Mouse (Mus musculus) right cerebral cortex, postnatal 10 days (tissue): ENCODE results near the gene Akap10.
"Not testable (repeated sequence)": the region's sequence is repeated elsewhere in the genome, so short reads cannot be mapped to it uniquely, and the experiment has no call there.

Experiments
- DNase-seq, 2 experiments: peaks; one replicate each; pipeline ENCODE4 v3.0.0; 2021; ENCODE audit warnings: low spot score in 2 of 2

The Akap10 gene

DNA sequence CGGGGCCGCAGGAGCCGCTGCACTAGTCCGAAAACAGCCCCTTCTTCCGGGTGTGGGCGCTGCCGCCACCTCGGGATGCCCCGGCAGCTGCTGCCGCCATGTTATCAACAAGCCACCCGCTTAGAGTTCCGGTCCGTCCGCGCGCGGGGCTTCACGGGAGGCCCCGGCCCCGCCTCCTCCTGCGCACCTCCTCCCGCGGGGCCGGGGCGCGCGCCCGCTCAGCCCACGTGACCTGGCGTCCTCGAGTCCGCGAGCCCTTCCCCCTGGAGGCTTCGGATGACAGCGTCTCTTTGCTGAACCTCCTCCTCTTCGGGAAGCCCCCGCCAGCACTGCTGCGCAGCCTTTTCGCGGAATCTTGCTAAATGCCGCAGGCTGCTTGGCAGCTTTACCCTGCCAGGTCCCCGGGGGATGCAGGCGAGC, at the start of gene Akap10:
Akap10 (minus strand) TSS at position 155 of the 420 bp plus-strand sequence.
- peak; percentile 98 for DNase-seq

DNA sequence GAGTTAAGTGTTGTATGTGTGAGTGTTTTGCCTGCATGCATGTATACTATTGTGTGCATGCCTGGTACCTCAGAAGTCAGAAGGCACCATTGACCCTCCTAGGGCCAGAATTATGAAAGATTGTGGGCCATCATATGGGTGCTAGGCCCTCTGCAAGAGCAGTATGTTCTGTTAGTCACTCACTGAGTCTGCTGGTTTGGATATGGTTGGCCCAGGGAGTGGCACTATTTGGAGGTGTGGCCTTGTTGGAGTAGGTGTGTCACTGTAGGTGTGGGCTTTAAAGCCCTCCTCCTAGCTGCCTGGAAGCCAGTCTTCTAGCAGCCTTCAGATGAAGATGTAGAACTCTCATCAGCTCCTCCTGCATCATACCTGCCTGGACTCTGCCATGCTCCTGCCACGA, 45.7 kb upstream of the Akap10 start:
- DNase-seq = no peak

DNA sequence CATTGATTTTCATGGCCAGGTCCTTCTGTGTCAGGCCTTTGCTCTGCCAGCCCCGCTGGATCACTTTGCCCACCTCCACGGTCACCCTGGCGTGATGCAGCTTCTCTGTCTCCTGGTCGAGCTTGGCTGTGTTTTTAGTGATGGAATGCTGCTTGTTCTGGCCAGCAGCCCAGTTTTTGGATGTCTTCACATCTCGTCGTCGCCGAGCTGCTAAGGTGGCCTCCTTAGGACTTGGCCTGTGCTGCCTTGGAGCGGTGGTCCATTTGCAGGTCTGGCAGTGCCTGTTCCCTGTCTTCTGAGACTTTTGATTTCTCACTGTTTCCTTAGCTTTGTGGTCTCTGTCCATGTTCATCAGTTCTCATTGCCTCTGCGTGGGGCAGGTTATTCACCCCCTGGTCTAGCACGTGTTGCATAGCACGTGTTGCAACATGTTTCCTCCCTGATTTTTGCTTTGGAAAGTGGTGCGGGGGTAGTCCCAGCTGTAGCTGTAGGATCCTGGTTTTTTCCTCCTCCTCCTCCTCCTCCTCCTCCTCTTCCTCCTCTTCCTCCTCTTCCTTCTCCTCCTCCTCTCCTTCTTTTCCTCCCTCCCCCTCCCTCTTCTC, 44.2 kb upstream of the Akap10 start:
- DNase-seq = no peak

DNA sequence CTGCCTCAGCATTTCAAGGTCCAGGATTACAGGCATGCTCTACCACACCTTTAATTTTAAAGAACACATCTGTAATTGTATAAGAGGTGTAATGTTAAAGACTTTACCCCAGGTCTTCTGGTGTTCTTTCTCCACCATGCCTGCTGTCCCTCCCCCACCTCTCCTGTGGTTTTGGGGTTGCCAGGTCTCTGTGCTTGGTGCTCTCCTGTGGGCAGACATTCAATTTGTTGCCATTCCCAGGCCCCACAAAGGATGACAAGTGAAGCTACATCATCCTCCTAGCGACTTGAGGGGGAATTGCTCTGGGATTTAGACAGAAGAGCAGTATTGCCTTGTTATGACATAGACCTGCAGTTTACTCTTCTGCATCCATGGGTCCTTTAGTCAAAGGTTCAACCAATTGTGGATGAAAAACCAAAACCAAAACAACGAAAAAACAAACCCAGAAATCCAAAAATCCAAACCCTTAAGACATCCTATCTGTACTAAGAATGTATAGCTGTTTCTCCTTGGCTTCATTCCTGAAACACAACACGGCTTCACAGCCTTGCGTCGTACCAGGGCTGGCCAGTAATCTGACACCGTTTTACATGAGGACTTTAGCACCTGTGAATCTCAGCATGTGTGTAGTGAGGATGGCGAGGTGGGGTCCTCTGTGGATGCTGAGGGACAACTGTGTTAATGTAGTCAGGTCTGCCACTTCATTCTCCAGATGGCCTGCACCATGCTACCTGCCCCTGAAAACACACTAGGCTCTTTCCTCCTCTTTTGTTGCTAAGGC, 41.6 kb upstream of the Akap10 start:
- DNase-seq = no peak

DNA sequence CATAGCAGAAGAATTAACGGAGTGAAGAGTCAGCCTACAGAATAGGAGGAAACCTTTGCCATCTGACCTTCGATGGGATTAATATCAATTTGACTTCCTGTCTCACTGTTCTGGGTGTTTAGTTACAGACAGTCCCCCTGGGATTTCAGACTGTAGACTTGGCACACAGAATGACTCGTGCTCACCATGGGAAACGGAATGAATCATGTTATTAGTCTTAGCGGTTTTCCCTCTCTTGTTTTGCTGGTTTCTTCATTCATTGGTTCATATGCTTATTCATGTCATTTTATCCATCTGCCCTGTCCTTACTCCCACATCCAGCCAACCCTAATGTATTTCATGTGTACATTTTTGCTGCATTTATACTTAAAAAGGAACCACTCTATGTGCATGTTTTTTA, 40.8 kb upstream of the Akap10 start:
- no peak for DNase-seq

DNA sequence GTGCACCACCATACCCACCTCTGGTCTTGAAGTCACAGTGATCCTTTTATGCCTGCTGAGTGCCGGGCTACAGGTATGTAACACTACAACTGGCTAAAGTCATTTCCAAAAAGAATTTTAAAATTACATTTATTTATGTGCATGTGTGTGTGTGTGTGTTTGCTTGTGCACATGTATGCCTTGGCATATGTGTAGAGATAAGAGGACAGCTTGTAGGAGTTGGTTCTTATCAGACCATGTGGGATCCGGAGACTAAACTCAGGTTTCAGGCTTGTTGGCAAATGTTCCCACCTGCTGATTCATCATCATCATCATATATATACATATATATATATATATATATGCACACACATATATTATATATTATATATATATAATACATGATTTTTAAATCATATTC, 38.8 kb upstream of the Akap10 start:
- DNase-seq = no peak

DNA sequence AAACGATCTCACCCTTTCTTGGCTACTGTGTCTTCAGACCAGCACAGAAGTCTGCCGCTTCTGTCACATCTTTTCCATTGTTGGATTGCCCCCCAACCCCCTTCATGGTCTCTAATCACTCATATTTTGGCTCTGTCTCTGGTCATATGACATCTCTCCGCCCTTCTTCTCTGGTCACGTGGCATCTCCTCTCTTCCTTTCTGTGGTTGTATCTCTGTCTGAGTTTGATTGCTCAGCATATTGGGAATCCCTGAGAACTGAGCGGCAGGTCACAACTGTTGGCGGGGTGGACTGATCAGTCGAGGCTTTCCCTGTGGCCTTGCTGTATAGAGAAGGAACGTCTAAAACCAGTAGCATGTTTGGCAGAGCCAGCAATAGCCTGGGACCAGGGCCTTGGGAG, 37.0 kb upstream of the Akap10 start:
- no peak for DNase-seq

DNA sequence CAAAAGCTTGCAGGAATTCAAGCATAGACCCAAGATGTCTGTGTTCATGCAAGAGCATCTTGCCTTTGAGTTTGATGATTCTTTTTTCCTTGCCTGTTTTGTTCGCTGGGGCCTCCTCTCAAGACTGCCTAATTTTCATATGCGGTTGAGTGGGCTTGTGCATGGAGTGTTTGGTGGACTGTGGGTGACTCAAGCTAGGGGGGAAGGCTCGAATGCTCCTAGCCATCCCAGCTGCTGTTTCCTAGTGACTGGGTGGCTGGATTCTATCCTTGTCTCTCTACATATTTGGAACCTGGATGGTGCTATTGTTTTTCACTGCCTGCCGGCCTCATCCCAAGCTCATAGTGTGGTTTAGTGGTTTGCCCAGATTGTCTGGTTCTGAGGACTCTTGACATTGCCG, 34.6 kb upstream of the Akap10 start:
- no peak for DNase-seq

DNA sequence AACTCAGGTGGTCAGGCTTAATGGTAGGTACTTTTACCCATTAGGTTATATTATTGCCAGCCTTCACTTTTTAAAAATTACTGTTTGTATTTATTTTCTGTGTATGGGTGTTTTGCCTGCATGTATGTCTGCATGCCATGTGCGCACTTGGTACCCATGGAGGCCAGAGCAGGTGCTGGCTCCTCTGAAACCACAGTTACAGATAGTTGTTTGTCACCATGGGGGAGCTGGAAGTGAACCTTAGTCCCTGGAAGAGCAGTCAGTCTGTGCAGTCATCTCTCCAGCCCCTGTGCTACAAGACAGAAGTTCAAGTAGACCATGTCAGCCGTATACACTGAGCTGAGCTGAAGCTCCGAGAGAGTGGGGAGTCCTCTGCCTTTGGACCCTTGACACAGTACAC, 33.1 kb upstream of the Akap10 start:
- DNase-seq = no peak

DNA sequence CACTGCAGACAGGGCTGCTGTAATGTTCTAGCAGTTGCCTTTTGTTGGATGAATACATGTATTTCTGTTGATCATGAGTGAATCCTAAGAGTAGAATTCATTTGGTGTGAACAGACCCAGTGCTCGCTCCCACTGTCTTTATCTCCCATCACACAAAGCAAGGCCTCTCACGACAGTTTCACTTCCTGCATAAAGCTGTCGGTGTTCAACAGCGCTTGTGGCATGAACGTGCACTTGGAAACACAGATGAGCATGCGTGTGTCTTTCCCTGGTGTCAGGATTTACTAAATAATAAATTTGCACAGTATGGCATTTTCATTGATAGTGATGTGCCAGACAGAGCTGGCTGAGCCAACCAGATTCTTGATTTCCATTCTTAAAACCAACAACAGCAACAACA, 32.6 kb upstream of the Akap10 start:
- DNase-seq = no peak

DNA sequence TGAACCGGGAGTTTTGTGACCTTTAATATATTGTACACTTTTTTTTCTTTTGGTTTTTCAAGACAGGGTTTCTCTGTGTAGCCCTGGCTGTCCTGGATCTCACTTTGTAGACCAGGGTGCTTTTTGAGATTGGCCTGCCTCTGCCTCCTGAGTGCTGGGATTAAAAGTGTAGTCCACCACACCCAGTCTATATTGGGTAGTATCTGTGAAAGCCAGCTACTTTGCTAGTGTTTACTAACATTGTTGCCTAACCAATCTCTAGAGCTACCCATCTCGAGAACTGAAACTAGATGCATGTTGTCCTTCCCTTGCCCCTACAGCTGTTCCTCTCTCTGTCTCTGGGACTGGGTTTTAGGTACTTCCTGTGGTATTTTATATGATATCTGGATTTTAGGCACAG, 30.0 kb upstream of the Akap10 start:
- DNase-seq = no peak

DNA sequence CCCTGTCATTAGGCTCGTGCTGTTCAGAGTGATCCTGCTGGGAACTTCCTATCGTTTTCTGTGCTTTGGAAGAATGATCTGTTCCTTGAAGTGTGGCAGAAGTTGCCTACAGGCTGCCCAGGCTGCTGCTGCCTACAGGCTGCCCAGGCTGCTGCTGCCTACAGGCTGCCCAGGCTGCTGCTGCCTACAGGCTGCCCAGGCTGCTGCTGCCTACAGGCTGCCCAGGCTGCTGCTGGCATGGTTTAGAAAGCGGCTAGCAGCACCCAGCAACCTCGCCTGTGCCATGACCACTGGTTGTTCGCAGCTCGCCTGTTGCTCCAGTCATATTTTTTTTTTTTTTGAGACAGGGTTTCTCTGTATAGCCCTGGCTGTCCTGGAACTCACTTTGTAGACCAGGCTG, 28.7 kb upstream of the Akap10 start:
- not testable (repeated sequence) for DNase-seq

DNA sequence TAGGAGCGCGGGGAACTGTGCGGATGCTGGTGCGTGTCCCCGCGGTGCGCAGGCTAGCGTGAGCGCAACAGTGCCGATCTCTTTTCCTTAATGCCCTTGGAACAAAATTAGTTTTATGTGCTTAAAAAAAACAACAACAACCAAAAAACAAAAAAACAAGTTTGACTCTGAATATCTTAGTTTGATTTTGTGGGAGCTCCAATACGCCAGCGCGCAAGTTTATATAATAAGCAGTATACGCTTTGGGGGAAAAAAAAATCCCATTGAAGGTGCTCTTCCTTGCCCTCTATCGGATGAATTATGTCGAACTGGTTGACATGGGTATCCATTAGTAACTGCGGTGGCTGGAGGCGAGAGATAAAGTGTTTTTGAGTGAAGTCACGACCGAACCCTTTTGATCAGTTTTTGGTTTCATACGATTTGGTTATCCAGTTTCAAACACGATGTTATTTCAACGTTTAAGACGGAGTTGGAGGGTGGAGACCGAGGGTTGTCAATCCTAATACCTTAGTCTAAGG, 27.3 kb upstream of the Akap10 start:
- no peak for DNase-seq

DNA sequence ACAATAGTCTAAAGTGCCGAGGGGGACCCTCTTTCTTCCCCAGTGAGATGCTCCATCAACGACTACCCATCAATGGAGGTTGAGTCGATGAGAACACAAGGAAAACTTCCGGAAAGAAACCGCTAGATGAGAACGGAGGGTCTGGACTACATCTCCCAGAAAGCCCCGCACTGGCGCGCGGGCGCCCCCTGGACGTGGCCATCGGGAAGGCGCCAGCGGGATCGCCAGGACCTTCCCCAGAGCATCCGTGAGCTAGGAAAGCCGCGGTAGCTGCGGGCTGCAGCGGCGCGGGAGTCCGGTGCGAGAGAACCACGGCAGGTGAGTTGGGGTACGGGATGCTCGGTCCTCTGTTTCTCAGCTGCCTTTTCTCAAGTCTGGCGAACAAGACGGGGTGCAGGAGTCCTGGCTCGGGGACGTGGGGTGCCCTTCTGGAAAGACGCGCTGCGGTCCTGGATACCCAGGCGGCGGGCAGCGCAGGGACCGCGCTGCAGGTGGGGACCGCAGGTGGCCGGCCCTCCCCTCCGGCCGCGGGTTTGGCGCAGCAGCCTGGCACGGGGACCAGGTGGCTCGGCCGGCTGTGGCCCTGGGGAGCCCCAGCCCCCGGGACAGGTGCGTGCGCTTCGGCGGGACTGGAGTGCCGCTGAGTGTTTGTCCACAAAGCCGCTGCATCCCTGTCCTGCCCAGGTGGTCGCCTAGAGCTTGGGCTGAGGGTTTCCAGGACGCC, 26.7 kb upstream of the Akap10 start, which contains the start of gene Specc1:
Specc1 (plus strand) TSS at position 192 of the 724 bp plus-strand sequence.
- peak; percentile 92 to 95 for DNase-seq

DNA sequence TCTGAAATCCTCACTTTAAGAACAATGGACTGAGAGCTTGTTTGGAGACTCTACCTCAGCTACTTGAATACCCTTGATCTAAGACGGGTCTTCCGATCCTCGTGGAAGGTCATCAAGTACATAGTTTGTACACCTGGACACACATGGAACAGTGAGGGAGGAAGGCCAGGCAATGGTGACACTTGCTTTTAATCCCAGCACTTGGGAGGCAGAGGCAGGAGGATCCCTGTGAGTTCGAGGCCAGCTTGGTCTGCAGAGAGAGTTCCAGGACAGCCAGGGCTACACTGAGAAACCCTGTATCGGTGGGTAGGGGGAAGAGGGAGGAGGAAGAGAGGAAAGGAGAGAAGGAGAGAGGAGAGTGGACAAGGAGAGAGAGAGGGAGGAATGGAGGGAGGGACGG, 25.9 kb upstream of the Akap10 start:
- DNase-seq = no peak

DNA sequence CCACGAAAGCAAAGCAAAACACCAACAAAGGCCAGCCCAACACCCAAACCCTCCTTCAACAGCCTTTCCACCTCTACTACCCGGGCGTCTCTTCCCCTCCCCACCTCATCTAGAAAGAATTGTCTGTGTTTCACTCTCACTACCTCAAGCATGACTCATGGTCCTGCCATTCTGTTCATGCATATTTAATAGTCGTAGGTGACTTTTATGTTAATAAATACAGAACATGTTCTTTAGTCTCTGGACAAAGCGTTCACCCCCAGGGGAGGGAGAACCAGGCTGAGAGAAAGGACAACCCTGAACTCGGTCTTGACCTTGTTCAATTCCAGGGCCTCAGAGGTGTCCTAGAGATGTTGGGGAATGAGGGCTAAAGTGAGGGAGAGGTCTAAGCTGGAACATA, 25.1 kb upstream of the Akap10 start:
- no peak for DNase-seq

DNA sequence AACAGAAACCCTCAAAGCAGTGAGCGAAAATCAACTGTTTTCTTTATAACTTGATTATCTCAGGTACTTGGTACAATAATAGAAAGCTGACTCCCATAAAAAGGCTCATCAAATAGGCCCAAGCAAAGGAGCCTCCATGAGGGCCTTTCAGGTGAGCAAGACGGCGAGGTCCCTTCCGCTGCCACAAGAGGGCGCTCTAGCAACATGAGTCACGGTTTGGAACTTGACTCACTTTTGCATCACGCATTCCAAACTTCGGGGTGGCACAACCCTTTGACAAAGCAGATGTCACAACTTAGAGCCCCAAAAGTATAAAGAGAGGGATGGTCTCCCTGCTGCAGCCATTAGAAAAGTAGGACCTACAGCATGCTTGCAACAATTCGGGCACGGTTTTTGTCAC, 20.6 kb upstream of the Akap10 start:
- peak; percentile 76 to 89 for DNase-seq

DNA sequence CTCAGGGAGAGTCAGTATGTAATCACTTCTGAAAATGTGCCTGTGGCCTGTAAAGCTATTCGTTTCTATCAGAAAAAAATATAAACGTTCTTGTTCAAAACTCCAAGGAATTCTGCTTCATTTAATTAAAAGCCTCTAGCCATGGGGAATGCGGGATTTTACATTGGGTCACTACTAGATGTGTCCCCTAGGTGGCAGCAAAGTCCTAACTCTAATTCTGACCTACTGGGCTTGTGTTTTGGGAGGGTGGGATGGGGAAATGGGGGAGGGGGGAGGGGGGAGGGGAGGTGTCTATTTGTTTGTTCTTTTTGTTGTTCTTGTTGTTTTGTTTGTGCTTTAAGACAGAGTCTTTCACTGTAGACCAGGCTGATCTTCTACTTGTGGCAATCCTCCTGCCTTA, 19.3 kb upstream of the Akap10 start:
- peak; percentile 65 to 75 for DNase-seq

DNA sequence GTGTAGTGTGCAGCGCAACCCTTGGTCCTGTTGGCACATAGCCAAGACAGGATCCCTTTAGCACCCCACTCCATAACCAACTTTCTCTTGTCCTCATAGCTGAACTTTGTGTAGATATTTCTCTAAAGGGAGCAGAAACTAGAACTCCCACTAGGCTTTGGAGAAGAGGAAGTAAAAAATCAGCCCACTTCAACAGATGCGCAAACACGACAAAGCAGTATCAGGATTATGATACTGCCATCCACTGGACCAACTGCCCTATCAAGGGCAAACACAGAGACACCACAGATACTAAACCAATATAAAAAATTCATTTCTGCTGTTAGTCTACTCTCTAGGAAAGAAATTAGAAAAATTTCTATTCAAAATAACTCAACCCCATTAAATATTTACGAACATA, 16.6 kb upstream of the Akap10 start:
- DNase-seq = no peak

DNA sequence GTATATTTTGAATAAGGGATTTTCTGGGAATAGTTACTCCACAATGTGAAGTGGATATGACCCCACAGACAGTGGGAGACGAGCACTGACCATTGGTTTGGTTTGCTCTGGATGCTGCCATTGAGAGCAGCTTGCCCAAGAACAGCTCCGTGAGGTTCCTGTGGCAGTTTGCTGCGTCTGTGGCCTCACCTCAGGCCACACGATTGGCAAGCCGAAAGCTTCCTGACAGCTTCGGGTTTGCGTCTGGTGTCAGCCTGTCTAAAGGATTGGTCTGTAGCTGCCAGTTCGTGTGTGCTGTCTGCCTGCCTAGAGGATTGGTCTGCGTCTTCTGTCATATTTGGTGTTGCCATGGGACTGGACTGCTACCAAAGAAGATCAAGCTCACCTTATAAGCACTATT, 14.4 kb upstream of the Akap10 start:
- no peak for DNase-seq

DNA sequence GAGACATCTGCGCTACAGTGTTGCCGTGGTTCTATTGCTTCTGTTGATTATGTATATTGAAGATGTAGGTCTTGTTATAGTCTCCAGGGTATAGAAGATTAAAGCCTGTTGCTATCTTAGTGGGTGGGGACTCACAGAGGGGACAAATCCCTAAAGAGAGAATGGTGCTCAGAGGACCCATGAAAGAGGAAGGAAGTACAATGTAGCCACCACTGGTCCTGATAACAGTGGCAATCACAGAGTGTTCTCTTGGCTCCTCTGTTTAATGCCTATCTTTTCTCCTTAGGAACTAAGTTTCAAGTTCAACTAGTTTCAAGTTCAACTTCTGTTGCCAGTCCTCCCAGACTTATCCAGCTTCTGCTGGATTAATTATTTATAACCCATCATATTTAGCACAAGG, 12.9 kb upstream of the Akap10 start:
- no peak for DNase-seq

DNA sequence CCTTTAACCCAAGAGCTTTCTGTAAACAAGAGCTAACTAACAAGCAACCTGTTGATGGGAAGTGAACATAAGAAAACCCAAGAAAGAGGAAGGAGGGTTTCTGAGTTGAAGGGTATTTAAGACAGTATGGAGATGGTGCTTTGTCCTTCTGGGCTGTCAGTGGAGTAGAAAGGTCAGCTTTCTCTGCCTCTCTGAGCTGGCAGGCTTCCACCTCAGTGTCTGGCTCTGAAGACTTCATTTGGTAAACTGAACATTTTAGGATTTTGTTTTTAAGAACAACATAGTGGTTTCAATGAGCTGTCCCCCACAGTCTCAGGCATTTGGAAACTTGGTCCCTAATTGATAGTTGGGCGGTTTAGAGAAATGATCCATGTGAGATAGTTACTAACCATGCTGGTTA, 7.7 kb upstream of the Akap10 start:
- no peak for DNase-seq
